Mouse (Mus musculus) v-Abl transformed pro-B cells (cell line): ENCODE data around the gene Ptpn12.

Source experiments
- in situ Hi-C, 2 experiments: fragments of 400-800 bp; cut with MboI; formaldehyde crosslinking; loops; one replicate each; pipeline ENCODE4 v1.15.1; 2025; ENCODE audit not compliant: unreplicated experiment in 2 of 2

Ptpn12 gene

DNA sequence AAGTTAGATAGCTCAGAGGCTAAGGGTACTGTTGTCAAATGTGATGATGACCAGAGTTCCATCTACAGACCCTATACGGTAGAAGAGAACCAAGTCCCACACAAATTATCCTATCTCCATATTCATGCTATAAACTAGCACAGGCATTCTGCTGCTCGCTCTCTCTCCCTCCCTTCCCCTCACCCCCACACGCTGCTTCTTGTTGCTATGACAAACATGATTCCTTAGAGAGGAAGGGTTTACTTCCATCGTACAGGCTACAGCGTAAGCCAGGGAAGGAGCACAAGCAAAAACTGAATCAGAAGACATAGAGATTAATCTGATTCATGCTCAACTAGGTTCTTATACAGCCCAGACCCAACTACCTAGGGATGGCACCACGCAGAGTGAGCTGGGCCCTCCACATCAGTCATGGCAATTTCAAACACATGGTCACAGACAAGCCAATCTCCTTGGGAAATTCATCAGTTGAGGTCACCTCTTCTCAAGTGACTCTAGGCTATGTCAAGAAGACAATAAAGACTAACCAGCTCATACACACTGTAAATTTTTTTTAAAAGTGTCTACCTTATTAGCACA is 21.2 kb downstream of the Ptpn12 start:
- in situ Hi-C loops: no loop called here

GRCm38 (mm10) chr5:21033382-21034056 is 22.2 kb downstream of the Ptpn12 start:
- in situ Hi-C loops: no loop called here

GRCm38 (mm10) chr5:21032626-21033025 is 23.1 kb downstream of the Ptpn12 start:
- in situ Hi-C loops: no loop called here

DNA sequence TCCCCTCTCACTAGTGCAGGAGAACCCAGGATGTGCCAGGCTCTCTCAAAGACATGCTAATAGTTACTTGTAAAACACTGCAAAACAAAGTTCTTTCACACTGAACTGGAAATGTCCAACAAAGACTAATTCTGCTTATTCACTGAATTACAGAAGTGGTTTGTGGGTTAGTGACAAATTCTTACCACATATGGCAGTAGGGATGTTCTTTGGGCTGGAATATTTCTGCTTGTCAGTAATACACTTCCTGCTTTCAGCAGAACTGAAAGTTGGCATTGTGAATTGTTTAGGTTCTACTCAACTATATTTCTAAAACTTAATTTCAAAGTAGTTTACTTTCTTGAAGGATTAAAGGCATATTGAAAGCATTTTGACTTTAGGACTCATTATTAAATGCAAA is 25.5 kb downstream of the Ptpn12 start:
- in situ Hi-C loops: no loop called here

DNA sequence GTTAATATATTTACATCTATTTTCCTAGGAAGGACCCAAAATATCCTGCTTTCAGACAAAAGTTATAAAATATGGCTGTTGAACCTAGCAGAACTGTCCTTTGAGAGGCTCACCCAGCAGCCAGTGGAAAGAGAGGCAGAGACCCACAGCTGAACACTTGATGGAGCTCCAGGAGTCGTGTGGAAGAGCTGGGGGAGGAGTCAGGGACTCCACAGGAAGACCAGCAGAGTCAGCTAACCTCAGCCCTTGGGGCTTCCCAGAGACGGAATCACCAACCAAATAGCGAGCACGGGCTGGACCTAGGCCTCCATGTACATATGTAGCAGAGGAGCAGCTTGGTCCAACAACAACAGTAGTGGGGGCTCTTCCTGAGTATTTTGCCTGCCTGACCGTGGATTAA is 38.6 kb downstream of the Ptpn12 start:
- in situ Hi-C loops: no loop called here

- in situ Hi-C loops: no loop called here
These were observed 44.8 kb downstream of the Ptpn12 start for GRCm38 (mm10) chr5:21010908-21011307.

- in situ Hi-C loops: no loop called here
These were observed 53.0 kb downstream of the Ptpn12 start for GRCm38 (mm10) chr5:21002723-21003122.

- in situ Hi-C loops: no loop called here
These were observed 53.9 kb downstream of the Ptpn12 start for GRCm38 (mm10) chr5:21001622-21002315.

GRCm38 (mm10) chr5:20998427-20998826 is 57.3 kb downstream of the Ptpn12 start:
- in situ Hi-C loops: loop anchor here (25.0 kb wide), 2 partner anchors 911 to 1486 kb away; no protein-coding TSS in a partner anchor

- in situ Hi-C loops: loop anchor here (25.0 kb wide), 2 partner anchors 910 to 1485 kb away; no protein-coding TSS in a partner anchor
These were observed 58.2 kb downstream of the Ptpn12 start for GRCm38 (mm10) chr5:20997555-20997954.

DNA sequence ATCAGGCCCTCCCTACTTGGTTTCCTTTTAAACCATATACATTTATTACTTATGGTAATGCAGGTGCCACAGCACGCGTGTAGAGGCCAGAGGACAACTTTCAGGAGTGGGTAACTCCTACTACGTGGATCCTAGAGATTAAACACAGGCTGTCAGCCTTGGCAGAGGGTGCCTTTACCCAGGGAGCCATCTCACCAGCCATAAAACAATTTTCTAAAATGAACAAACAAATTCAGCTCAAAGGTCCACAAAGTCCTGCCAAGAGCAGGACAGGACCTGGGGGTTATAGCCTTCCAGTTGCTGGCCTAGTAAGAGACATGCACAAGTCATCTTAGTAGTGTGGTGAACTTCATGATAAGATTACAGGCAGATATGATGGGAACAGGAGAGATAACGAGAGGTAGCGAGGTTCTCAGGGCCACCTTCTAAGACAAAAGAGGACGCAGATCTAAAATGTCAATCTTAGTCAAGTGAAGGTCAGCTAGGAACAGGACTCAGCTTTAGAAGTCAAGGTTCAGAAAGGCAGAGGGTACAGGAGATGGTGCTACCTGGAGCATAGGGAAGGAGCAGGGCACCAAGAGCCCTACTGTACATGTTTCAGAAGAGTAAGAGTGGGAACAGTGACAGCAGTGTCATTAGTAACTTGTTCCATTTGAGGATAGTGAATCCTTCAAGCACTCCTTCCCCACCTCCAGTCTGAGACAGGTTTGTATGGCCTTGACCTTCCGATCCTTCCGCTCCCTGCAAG is 65.5 kb downstream of the Ptpn12 start:
- in situ Hi-C loops: loop anchor here (25.0 kb wide), 2 partner anchors 903 to 1478 kb away; no protein-coding TSS in a partner anchor

DNA sequence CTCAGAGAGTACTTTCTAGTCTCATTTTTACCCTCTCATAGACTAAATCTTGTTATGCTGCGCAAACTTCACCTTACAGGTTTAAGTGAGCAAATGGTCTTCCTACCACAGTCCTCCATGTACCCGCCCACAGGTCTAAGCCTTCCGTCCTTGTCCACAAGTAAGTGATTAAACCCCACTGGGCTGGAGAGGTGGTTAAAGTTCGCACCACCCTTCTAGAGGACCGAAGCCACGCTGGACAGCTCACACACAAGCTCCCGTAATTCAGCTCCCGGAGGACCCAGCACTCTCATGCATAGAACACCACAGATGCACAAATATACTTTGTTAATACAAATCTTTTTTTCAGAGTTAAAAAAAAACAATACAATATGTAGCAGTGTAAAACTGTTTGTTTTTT is 69.4 kb downstream of the Ptpn12 start:
- in situ Hi-C loops: loop anchor here (25.0 kb wide), 2 partner anchors 899 to 1474 kb away; no protein-coding TSS in a partner anchor

DNA sequence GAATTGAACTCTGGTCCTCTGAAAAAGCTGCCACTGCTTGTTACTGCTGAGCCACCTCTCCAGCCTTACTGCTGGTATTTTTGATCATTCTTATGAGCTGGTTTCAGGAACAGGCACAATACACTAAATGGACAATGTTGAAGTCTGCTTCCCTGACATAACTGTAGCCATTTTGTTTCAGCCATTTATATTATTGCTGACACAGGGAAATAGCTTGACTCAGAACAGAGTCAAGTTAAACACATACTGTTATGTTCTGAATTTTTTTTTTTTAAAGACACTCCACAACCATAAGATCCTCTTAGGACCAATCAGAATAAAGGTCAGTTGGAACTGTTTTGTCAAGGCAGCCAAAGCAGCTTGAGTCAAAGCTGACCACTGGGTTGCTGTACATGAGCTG is 72.2 kb downstream of the Ptpn12 start:
- in situ Hi-C loops: loop anchor here (25.0 kb wide), 2 partner anchors 896 to 1471 kb away; no protein-coding TSS in a partner anchor

- in situ Hi-C loops: loop anchor here (10.0 to 25.0 kb wide), 4 partner anchors 270 to 1462 kb away; no protein-coding TSS in a partner anchor
These were observed 81.0 kb downstream of the Ptpn12 start for GRCm38 (mm10) chr5:20974690-20975089.

GRCm38 (mm10) chr5:20973999-20974398 is 81.7 kb downstream of the Ptpn12 start:
- in situ Hi-C loops: loop anchor here in 1 of 2 experiments (10.0 kb wide), 2 partner anchors 269 to 1449 kb away; no protein-coding TSS in a partner anchor

- in situ Hi-C loops: loop anchor here in 1 of 2 experiments (10.0 kb wide), 2 partner anchors 268 to 1448 kb away; no protein-coding TSS in a partner anchor
These were observed 82.6 kb downstream of the Ptpn12 start for GRCm38 (mm10) chr5:20973069-20973468.

DNA sequence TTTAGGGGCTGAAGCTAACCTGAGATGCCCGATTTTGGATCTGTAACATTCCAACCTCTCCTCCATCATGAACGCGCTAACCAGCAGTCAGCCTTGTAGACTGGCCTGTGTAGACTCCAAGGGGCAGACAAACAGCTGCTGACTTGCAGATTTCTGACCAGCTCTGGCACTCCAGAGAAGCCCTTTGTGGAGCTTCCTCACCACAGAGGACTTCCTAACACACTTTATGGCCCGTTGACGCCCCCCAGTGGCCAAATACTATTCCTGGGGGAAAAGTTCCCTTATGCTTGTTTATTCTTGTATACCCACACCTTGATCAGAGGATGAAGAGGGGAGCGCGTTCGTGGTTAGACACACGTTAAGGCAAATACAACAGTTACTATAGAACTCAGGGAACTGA is 86.7 kb downstream of the Ptpn12 start:
- in situ Hi-C loops: loop anchor here in 1 of 2 experiments (5.0 to 10.0 kb wide), 2 partner anchors 57 to 264 kb away; no protein-coding TSS in a partner anchor

DNA sequence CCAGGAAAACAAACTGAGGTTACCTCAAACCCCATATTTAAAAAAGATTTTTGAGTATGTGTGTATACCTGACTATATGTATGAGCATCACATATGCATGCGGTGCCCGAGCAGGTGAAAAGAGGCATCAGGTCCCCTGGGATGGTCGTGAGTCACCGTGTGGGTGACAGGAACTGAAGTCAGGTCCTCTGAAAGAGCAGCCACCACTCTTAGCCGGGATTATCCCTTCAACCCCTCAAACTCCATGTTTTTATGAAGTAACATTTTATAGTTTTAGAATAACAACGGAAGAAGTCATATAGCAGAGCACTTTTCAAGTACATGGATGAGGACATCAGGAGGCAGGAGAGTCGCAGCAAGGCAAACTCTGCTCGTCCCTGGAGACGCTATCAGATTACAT is 87.2 kb downstream of the Ptpn12 start:
- in situ Hi-C loops: loop anchor here in 1 of 2 experiments (5.0 to 10.0 kb wide), 2 partner anchors 56 to 264 kb away; no protein-coding TSS in a partner anchor

DNA sequence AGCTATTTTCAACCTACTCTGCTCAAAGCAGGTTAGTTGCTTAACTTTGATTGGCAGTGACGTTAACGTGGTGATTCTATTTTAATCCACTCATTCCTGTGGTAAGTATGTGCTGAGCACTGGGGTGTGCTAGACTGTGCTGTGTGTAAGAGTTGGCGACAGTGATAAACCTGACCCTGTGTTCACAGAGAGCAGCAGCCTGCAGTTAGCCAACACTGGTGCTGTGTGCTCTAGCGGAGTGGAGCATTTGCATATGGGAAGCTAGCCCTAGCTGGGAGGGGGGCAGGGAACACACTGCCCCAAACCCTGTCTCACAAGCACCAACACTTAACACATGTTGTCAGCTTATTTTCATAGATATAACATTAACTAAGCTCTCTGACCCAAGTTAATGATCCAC is 87.8 kb downstream of the Ptpn12 start:
- in situ Hi-C loops: loop anchor here in 1 of 2 experiments (5.0 to 10.0 kb wide), 2 partner anchors 56 to 263 kb away; no protein-coding TSS in a partner anchor

DNA sequence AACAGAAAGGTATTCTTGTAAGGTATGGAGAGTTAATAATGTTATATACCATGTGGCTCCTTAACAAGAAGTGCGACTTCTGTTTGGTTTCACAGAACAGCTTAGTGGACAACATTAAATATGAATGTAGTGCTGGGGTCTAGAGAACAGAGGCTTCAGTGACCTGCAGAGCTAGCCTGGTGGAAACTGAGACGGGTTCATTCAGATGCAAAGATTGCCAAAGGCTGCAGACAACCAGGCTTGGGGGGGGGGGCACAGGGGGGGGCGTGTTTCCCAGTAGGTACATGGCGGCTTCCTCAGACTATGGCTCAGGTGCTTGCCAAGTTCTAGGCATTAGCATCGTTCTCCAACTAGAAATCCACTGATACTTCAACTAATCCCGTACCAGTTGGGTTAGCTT is 91.3 kb downstream of the Ptpn12 start:
- in situ Hi-C loops: loop anchor here in 1 of 2 experiments (10.0 kb wide), 1 partner anchor 260 kb away; no protein-coding TSS in a partner anchor
